Mouse (Mus musculus): ENCODE measurements at regions not wholly inside any gene's neighbourhood (a gene's known extent, or its start where the extent isn't known, plus 50 kb on each side); places are given as distances from the start of the nearest gene placed in this dataset.

DNA sequence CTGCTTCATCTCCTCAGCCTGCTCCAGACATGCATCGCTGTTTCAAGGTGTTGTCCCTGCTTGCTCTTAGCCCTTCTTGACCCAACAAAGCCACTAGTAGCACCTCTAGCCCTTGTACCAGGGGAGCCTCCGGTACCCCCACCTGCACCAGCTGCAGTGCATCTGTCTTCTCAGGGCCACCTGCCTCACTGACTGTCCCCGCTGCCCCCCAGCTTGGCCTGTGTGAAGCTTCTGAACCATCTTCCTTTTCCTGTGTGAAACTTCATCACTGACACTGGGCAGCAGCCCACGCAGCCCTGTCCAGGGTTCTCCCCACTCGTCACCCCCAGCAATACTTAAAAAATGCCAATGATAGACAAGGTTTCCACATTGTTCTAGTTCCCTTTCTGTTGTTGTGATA, 116.2 kb downstream of the Plxna1 start:
- TF ChIP-seq POLR2A (IDR thresholded peaks at IDR 0.05; ENCODE audit: low read depth, low read length) (no peak), MYC (IDR thresholded peaks at IDR 0.05; ENCODE audit: low read depth, low read length) (no peak), JUN (IDR thresholded peaks at IDR 0.05; ENCODE audit: insufficient read depth, low read depth, low read length) (no peak), CTCF (conservative IDR thresholded peaks at IDR 0.05 in 1 of 2, IDR thresholded peaks at IDR 0.05 in 1 of 2; ENCODE audit: low read depth in 2 of 2, low read length in 2 of 2) (no peak)

Data from CH12.LX (cell line).